Mouse (Mus musculus): ENCODE results near the gene Zfp398. TPM values are rescaled to one million over a fixed set of nuclear protein-coding genes. Genes with fewer than 3 reads are reported as not detected.
A peak's percentile ranks its signal among the peaks of the same experiment; 100 is the strongest.

Zfp398 gene
- polyA plus RNA-seq, 1 experiment from 2014 or later = 17.5 TPM

- Histone ChIP-seq H3K27ac (replicated peaks) (peak overlapping the region; percentile 98), H3K36me3 (peaks cover 22% of the 10 kb centered on the region), H3K9me3 (no peaks in the 10 kb centered on the region), H3K4me1 (peaks cover 21% of the 10 kb centered on the region), H3K4me3 (peak overlapping the region; percentile 100), H3K9ac (replicated peaks) (peak overlapping the region; percentile 99), H3K4me2 (replicated peaks) (peak overlapping the region; percentile 78), H3K27me3 (no peaks in the 10 kb centered on the region)
- peak; percentile 97 for ATAC-seq (replicated peaks)
- under 1% methylated on average over 58 of the region's 71 CpGs for WGBS
Observed at GRCm38 (mm10) chr6:47877461-47878132, 42.1 kb downstream of the Zfp398 start.

- H3K4me3 ChIP-seq = peak overlapping the region; percentile 100
- H3K9me3 ChIP-seq = no peaks in the 10 kb centered on the region
- H3K27ac ChIP-seq (replicated peaks) = peak overlapping the region; percentile 98
- under 1% methylated on average over 11 of the region's 11 CpGs for WGBS
- H3K36me3 ChIP-seq = peaks cover 27% of the 10 kb centered on the region
- peak overlapping the region; percentile 99 for H3K9ac ChIP-seq (replicated peaks)
- H3K27me3 ChIP-seq = no peaks in the 10 kb centered on the region
- no peak for ATAC-seq (replicated peaks)
- H3K4me1 ChIP-seq = peaks cover 21% of the 10 kb centered on the region
- peak overlapping the region; percentile 78 for H3K4me2 ChIP-seq (replicated peaks)
Observed at GRCm38 (mm10) chr6:47878133-47878514, 42.7 kb downstream of the Zfp398 start.

GRCm38 (mm10) chr6:47878593-47878992 lies 43.1 kb downstream of the Zfp398 start:
- 50% methylated on average over 3 of the region's 3 CpGs for WGBS
- ATAC-seq (replicated peaks) = no peak
- Histone ChIP-seq H3K27ac (replicated peaks) (peak overlapping the region; percentile 98), H3K4me3 (peak overlapping the region; percentile 100), H3K9me3 (no peaks in the 10 kb centered on the region), H3K36me3 (peaks cover 32% of the 10 kb centered on the region), H3K4me2 (replicated peaks) (peak overlapping the region; percentile 78), H3K4me1 (peaks cover 21% of the 10 kb centered on the region), H3K9ac (replicated peaks) (peak overlapping the region; percentile 99), H3K27me3 (no peaks in the 10 kb centered on the region)

- H3K4me2 ChIP-seq (replicated peaks) = peak overlapping the region; percentile 78
- no peaks in the 10 kb centered on the region for H3K9me3 ChIP-seq
- no peaks in the 10 kb centered on the region for H3K27me3 ChIP-seq
- H3K36me3 ChIP-seq = peaks cover 37% of the 10 kb centered on the region
- peaks cover 21% of the 10 kb centered on the region for H3K4me1 ChIP-seq
- H3K4me3 ChIP-seq = peak overlapping the region; percentile 100
- peak overlapping the region; percentile 99 for H3K9ac ChIP-seq (replicated peaks)
- 0 out of 2 replicates have a peak overlapping the region, but pooled peaks have one; percentile 98 for H3K27ac ChIP-seq (replicated peaks)
- ATAC-seq (replicated peaks) = no peak
- 65% methylated on average over 4 of the region's 4 CpGs for WGBS
Observed at GRCm38 (mm10) chr6:47879049-47879716, 43.7 kb downstream of the Zfp398 start.

- Histone ChIP-seq H3K4me3 (no peak overlapping the region), H3K36me3 (peaks cover 46% of the 10 kb centered on the region), H3K4me2 (replicated peaks) (no peak overlapping the region), H3K9me3 (no peaks in the 10 kb centered on the region), H3K27ac (replicated peaks) (no peak overlapping the region), H3K27me3 (no peaks in the 10 kb centered on the region), H3K4me1 (peaks cover 21% of the 10 kb centered on the region), H3K9ac (replicated peaks) (no peak overlapping the region)
- 99% methylated on average over 10 of the region's 10 CpGs for WGBS
- ATAC-seq (replicated peaks) = no peak
Observed at GRCm38 (mm10) chr6:47880166-47880565, 44.7 kb downstream of the Zfp398 start.

DNA sequence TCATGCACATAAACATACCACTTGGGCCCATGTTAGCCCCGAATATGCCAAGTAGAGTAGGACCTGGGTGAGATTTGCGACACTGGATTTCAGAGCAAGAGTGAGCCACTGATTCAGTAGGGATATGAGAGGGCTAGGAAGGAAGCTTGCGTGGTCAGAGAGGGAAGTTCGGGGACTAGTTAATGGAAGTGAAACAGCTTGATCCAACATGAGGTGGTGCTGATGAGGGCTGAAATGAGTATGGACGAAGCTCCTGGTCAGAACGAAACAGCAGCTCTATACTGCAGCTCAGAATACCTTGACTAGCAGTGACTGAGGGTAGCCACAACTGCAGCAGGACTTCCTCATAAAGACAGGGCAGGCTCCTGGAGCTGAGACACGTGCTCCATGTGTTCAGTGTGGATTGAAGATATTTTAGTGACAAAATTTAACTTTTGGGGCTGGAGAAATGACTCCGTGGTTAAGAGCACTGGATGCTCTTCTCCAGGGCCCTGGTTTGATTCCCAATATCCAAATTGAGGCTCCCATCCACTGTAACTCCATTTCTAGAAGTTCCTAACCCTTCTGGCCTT lies 53.4 kb downstream of the Zfp398 start:
- no peak overlapping the region for H3K4me3 ChIP-seq
- H3K27me3 ChIP-seq = no peaks in the 10 kb centered on the region
- 89% methylated on average over 8 of the region's 8 CpGs for WGBS
- H3K9ac ChIP-seq (replicated peaks) = no peak overlapping the region
- ATAC-seq (replicated peaks) = no peak
- no peaks in the 10 kb centered on the region for H3K4me1 ChIP-seq
- no peak overlapping the region for H3K4me2 ChIP-seq (replicated peaks)
- H3K36me3 ChIP-seq = peaks cover 81% of the 10 kb centered on the region
- no peak overlapping the region for H3K27ac ChIP-seq (replicated peaks)
- H3K9me3 ChIP-seq = no peaks in the 10 kb centered on the region

DNA sequence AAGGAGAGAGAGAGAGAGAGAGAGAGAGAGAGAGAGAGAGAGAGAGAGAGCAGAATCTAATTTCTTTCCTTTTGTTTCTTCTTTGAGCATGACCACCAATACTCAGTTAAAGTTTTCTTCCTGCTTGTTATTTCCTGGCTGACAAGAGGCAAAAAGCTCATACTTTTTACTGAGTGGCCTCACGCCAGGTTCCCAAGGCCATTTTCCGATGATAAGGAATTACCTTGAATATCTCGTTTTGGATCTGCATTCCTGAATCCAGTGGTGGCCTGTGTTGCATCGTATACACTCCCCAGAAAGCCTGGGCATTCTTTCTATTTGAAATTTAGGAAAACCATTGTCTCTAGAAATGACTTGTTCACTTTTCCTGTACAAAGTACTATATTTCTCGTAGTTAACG lies 64.0 kb downstream of the Zfp398 start:
- no peak for ATAC-seq (replicated peaks)
- WGBS = 95% methylated on average over 6 of the region's 6 CpGs
- Histone ChIP-seq H3K9me3 (no peaks in the 10 kb centered on the region), H3K27ac (replicated peaks) (no peak overlapping the region), H3K9ac (replicated peaks) (no peak overlapping the region), H3K4me3 (no peak overlapping the region), H3K4me1 (no peaks in the 10 kb centered on the region), H3K4me2 (replicated peaks) (no peak overlapping the region), H3K27me3 (no peaks in the 10 kb centered on the region), H3K36me3 (peaks cover 64% of the 10 kb centered on the region)

DNA sequence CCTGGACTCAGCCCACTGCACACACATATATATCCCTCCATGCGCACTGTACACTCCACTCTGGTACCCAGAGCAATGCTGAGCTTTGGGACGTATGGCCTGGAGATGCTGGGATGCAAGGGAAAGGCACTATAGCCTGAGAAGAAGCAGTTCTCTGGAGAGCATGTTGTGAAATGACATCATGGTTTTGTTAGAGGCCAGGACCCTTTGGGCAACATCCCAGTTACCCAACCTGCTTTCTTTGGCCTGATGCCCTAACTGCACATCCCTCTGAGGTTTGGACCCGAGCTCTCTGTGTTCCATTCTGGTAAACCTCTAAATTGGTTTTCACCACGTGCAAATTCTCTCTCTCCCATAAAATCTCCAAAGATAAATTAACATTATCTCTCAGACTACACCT lies 68.1 kb downstream of the Zfp398 start:
- no peak overlapping the region for H3K4me3 ChIP-seq
- no peak overlapping the region for H3K9ac ChIP-seq (replicated peaks)
- no peaks in the 10 kb centered on the region for H3K27me3 ChIP-seq
- no peaks in the 10 kb centered on the region for H3K4me1 ChIP-seq
- ATAC-seq (replicated peaks) = no peak
- no peak overlapping the region for H3K4me2 ChIP-seq (replicated peaks)
- no peak overlapping the region for H3K27ac ChIP-seq (replicated peaks)
- H3K36me3 ChIP-seq = peaks cover 90% of the 10 kb centered on the region
- WGBS = 80% methylated on average over 4 of the region's 4 CpGs
- no peaks in the 10 kb centered on the region for H3K9me3 ChIP-seq

- no peak for ATAC-seq (replicated peaks)
- H3K36me3 ChIP-seq = peaks cover 82% of the 10 kb centered on the region
- H3K4me2 ChIP-seq (replicated peaks) = no peak overlapping the region
- no peaks in the 10 kb centered on the region for H3K9me3 ChIP-seq
- no peak overlapping the region for H3K9ac ChIP-seq (replicated peaks)
- no peaks in the 10 kb centered on the region for H3K27me3 ChIP-seq
- 47% methylated on average over 19 of the region's 19 CpGs for WGBS
- H3K27ac ChIP-seq (replicated peaks) = no peak overlapping the region
- no peaks in the 10 kb centered on the region for H3K4me1 ChIP-seq
- H3K4me3 ChIP-seq = no peak overlapping the region
Observed at GRCm38 (mm10) chr6:47904361-47904760, 68.9 kb downstream of the Zfp398 start.

GRCm38 (mm10) chr6:47904917-47905695 lies 69.6 kb downstream of the Zfp398 start:
- H3K9ac ChIP-seq (replicated peaks) = no peak overlapping the region
- H3K4me2 ChIP-seq (replicated peaks) = no peak overlapping the region
- no peak overlapping the region for H3K4me3 ChIP-seq
- 52% methylated on average over 44 of the region's 44 CpGs for WGBS
- peaks cover 76% of the 10 kb centered on the region for H3K36me3 ChIP-seq
- no peak overlapping the region for H3K27ac ChIP-seq (replicated peaks)
- ATAC-seq (replicated peaks) = no peak
- H3K4me1 ChIP-seq = no peaks in the 10 kb centered on the region
- no peaks in the 10 kb centered on the region for H3K9me3 ChIP-seq
- H3K27me3 ChIP-seq = no peaks in the 10 kb centered on the region

GRCm38 (mm10) chr6:47906326-47906725 lies 70.9 kb downstream of the Zfp398 start:
- H3K27me3 ChIP-seq = no peaks in the 10 kb centered on the region
- no peak for ATAC-seq (replicated peaks)
- no peaks in the 10 kb centered on the region for H3K9me3 ChIP-seq
- no peak overlapping the region for H3K4me3 ChIP-seq
- H3K36me3 ChIP-seq = peaks cover 64% of the 10 kb centered on the region
- H3K4me1 ChIP-seq = no peaks in the 10 kb centered on the region
- H3K9ac ChIP-seq (replicated peaks) = no peak overlapping the region
- no peak overlapping the region for H3K4me2 ChIP-seq (replicated peaks)
- no peak overlapping the region for H3K27ac ChIP-seq (replicated peaks)
- WGBS = 91% methylated on average over 5 of the region's 5 CpGs

- H3K9me3 ChIP-seq = no peaks in the 10 kb centered on the region
Observed at GRCm38 (mm10) chr6:47909007-47909406, 73.5 kb downstream of the Zfp398 start.

More at GRCm38 (mm10) chr6:47909007-47909406, 73.5 kb downstream of the Zfp398 start:
- no peaks in the 10 kb centered on the region for H3K4me1 ChIP-seq
- no peak overlapping the region for H3K4me2 ChIP-seq (replicated peaks)
- no peaks in the 10 kb centered on the region for H3K27me3 ChIP-seq
- no peak for ATAC-seq (replicated peaks)
- H3K4me3 ChIP-seq = no peak overlapping the region
- no peak overlapping the region for H3K9ac ChIP-seq (replicated peaks)
- H3K27ac ChIP-seq (replicated peaks) = no peak overlapping the region
- H3K36me3 ChIP-seq = peaks cover 41% of the 10 kb centered on the region
- 85% methylated on average over 1 of the region's 1 CpGs for WGBS

Data from forebrain, embryonic 15.5 days (tissue).